Mouse (Mus musculus): Measurements from ENCODE around the gene Nrk.

DNA sequence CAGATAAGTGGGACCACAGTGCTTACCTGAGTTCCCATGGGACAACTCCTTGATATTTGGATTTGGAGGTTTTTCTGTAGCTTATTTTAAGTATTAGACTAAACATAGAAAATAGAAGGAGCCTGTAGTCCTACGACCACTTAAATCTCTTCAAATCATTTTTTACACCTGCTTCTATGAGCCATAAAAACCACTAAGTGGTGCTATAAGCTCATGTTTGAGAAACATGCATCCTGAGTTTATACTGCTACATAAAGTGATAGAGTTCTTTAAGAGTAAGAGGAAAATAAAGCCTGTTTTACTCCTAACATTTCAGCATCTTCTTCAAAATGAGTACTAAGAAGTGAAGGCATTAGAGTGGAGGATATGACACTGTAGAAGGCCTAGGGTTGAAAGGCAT, 102.3 kb downstream of the Nrk start:
- TF ChIP-seq POLR2A (IDR thresholded peaks at IDR 0.05; ENCODE audit: insufficient read depth, low read length) (no peak), CTCF (IDR thresholded peaks at IDR 0.05; ENCODE audit: low read depth, low read length) (no peak)

All from ES-Bruce4 (cell line).